Mouse (Mus musculus): Measurements from ENCODE around the gene Lamb2. TPM values are rescaled to one million over a fixed set of nuclear protein-coding genes. Genes with fewer than 3 reads are reported as not detected.

The Lamb2 gene
- total RNA-seq, 2 experiments from 2014 or later, result 30.6 to 31.9 TPM

- intact Hi-C loops (cut with DNase I), result no loop called here
- DNase-seq (ENCODE audit: low spot score in 2 of 2), result no peak
Measured at GRCm38 (mm10) chr9:108525400-108525799, 45.9 kb downstream of the Lamb2 start.

GRCm38 (mm10) chr9:108530954-108531353, 51.4 kb downstream of the Lamb2 start:
- intact Hi-C loops (cut with DNase I), result no loop called here
- DNase-seq (ENCODE audit: low spot score in 2 of 2), result no peak

GRCm38 (mm10) chr9:108531496-108531895, 52.0 kb downstream of the Lamb2 start:
- intact Hi-C loops (cut with DNase I), result no loop called here
- DNase-seq (ENCODE audit: low spot score in 2 of 2), result no peak

Other genes with a start within 250 kb of the Lamb2 start
- 10 to 100 TPM; 94.7 to 97.9 TPM for gene Dag1, start 215.8 kb upstream of the Lamb2 start, total RNA-seq (2021)
- 100 to 1,000 TPM; 113 to 121 TPM for gene Nicn1, start 189.3 kb upstream of the Lamb2 start, total RNA-seq (2021)
- 10 to 100 TPM; 31.1 to 35.0 TPM for gene Amt, start 182.9 kb upstream of the Lamb2 start, total RNA-seq (2021)
- 100 to 1,000 TPM; 165 to 175 TPM for gene Rhoa, start 173.6 kb upstream of the Lamb2 start, total RNA-seq (2021)
- 10 to 100 TPM; 33.2 to 34.6 TPM for gene Tcta, start 173.6 kb upstream of the Lamb2 start, total RNA-seq (2021)
- gene Gpx1, start 140.8 kb upstream of the Lamb2 start, total RNA-seq (2021), result 100 to 1,000 TPM; 104 to 106 TPM
- gene Usp4, start 131.9 kb upstream of the Lamb2 start, total RNA-seq (2021), result 100 to 1,000 TPM; 117 TPM
- gene 1700102P08Rik, start 86.9 kb upstream of the Lamb2 start, total RNA-seq (2021), result 1 to 10 TPM; 2.4 to 3.0 TPM
- gene Ccdc36, start 51.3 kb upstream of the Lamb2 start, total RNA-seq (2021), result under 1 TPM; 0.32 TPM
- not detected for gene BC048562, start 43.3 kb upstream of the Lamb2 start, total RNA-seq (2021)
- 10 to 100 TPM; 40.3 to 42.2 TPM for gene Ccdc71, start 19.2 kb upstream of the Lamb2 start, total RNA-seq (2021)
- 10 to 100 TPM; 30.3 to 36.7 TPM for gene Klhdc8b, start 18.2 kb upstream of the Lamb2 start, total RNA-seq (2021)
- gene Usp19, start 10.9 kb downstream of the Lamb2 start, total RNA-seq (2021), result 100 to 1,000 TPM; 143 to 147 TPM
- 10 to 100 TPM; 75.3 to 84.4 TPM for gene Qars, start 28.0 kb downstream of the Lamb2 start, total RNA-seq (2021)
- 100 to 1,000 TPM; 136 to 141 TPM for gene Qrich1, start 37.1 kb downstream of the Lamb2 start, total RNA-seq (2021)
- 10 to 100 TPM; 55.3 to 55.4 TPM for gene Impdh2, start 80.5 kb downstream of the Lamb2 start, total RNA-seq (2021)
- gene Ndufaf3, start 87.7 kb downstream of the Lamb2 start, total RNA-seq (2021), result 10 to 100 TPM; 53.1 to 58.2 TPM
- 10 to 100 TPM; 83.8 to 85.2 TPM for gene Dalrd3, start 90.2 kb downstream of the Lamb2 start, total RNA-seq (2021)
- 100 to 1,000 TPM; 112 to 126 TPM for gene Wdr6, start 99.0 kb downstream of the Lamb2 start, total RNA-seq (2021)
- 10 to 100 TPM; 77.2 to 82.9 TPM for gene P4htm, start 117.9 kb downstream of the Lamb2 start, total RNA-seq (2021)
- gene Arih2, start 169.7 kb downstream of the Lamb2 start, total RNA-seq (2021), result 10 to 100 TPM; 48.3 to 50.9 TPM
- 10 to 100 TPM; 12.6 to 14.4 TPM for gene Slc25a20, start 182.4 kb downstream of the Lamb2 start, total RNA-seq (2021)
- gene Prkar2a, start 209.6 kb downstream of the Lamb2 start, total RNA-seq (2021), result 10 to 100 TPM; 45.5 to 49.1 TPM